8 mouse cellular contexts compared by ENCODE assay signal in genomic region chr11:78245261-78245626, GRCm38 (mm10). TPM values are rescaled to one million over a fixed set of nuclear protein-coding genes. Genes with fewer than 3 reads are reported as not detected.
DNase-seq lines count a peak whose midpoint lies in the region; ATAC-seq lines count a peak whose summit lies in the region.

No protein-coding gene starts in this region.

- H3K36me3 ChIP-seq in kidney, embryonic 15.5 days: peaks cover 17% of the 10 kb centered on the region
- peaks cover 3% of the 10 kb centered on the region; the same call in 1 of the 2 replicates for H3K36me3 ChIP-seq in hindbrain, embryonic 16.5 days (ENCODE audit: control insufficient read depth, insufficient read depth, low read length)
- peaks cover 7% of the 10 kb centered on the region for H3K36me3 ChIP-seq in midbrain, embryonic 14.5 days (ENCODE audit: control insufficient read depth, insufficient read depth, low read length)

- peak overlapping the region; percentile 97 for H3K4me3 ChIP-seq in kidney, embryonic 15.5 days (replicated peaks)
- H3K4me3 ChIP-seq in hindbrain, embryonic 16.5 days (ENCODE audit: low read length): peak overlapping the region; percentile 99
- H3K4me3 ChIP-seq in midbrain, embryonic 14.5 days (replicated peaks; ENCODE audit: low read depth, low read length): peak overlapping the region; percentile 85

- 0% methylated on average over 19 of the region's 19 CpGs for WGBS in kidney, embryonic 15.5 days
- WGBS in hindbrain, embryonic 16.5 days: under 1% methylated on average over 19 of the region's 19 CpGs
- WGBS in midbrain, embryonic 14.5 days: under 1% methylated on average over 19 of the region's 19 CpGs

- H3K27me3 ChIP-seq in kidney, embryonic 15.5 days: no peaks in the 10 kb centered on the region
- H3K27me3 ChIP-seq in hindbrain, embryonic 16.5 days (replicated peaks; ENCODE audit: control insufficient read depth, insufficient read depth, low read length): no peaks in the 10 kb centered on the region
- H3K27me3 ChIP-seq in midbrain, embryonic 14.5 days (ENCODE audit: control insufficient read depth, insufficient read depth, low read length): no peaks in the 10 kb centered on the region

- peak overlapping the region; percentile 77 for H3K4me2 ChIP-seq in kidney, embryonic 15.5 days
- H3K4me2 ChIP-seq in hindbrain, embryonic 16.5 days (ENCODE audit: low read length): peak overlapping the region; percentile 85
- peak overlapping the region; percentile 90 for H3K4me2 ChIP-seq in midbrain, embryonic 14.5 days (ENCODE audit: low read length)

- H3K27ac ChIP-seq in kidney, embryonic 15.5 days: peak overlapping the region; percentile 96
- H3K27ac ChIP-seq in hindbrain, embryonic 16.5 days (ENCODE audit: low read depth, low read length): peak overlapping the region; percentile 99
- H3K27ac ChIP-seq in midbrain, embryonic 14.5 days (replicated peaks; ENCODE audit: low read depth, low read length): peak overlapping the region; percentile 96

- ATAC-seq in kidney, embryonic 15.5 days (replicated peaks; ENCODE audit: low FRiP score): no peak
- ATAC-seq in hindbrain, embryonic 16.5 days: no peak; the same call in 1 of the 2 replicates
- ATAC-seq in midbrain, embryonic 14.5 days (ENCODE audit: low FRiP score, low TSS enrichment): peak; percentile 43; the same call in 1 of the 2 replicates

- DNase-seq in kidney, postnatal 25 days: no peak
- peak; percentile 24 for DNase-seq in c-Kit-positive CD71-positive TER-119-positive erythroid progenitor cells, embryonic 14.5 days (ENCODE audit: low spot score)
- DNase-seq in midbrain, embryonic 14.5 days: peak; percentile 8
- DNase-seq in gastrocnemius, postnatal 25 days: no peak
- no peak for DNase-seq in cerebellum, postnatal 10 days
- DNase-seq in layer of hippocampus, adult 11-12 months (ENCODE audit: low spot score): no peak

- H3K9me3 ChIP-seq in kidney, embryonic 15.5 days (replicated peaks): no peaks in the 10 kb centered on the region
- H3K9me3 ChIP-seq in hindbrain, embryonic 16.5 days (ENCODE audit: control insufficient read depth, low read length): no peaks in the 10 kb centered on the region
- no peaks in the 10 kb centered on the region for H3K9me3 ChIP-seq in midbrain, embryonic 14.5 days (ENCODE audit: control insufficient read depth, low read length)

- peak overlapping the region; percentile 90 for H3K9ac ChIP-seq in kidney, embryonic 15.5 days
- H3K9ac ChIP-seq in hindbrain, embryonic 16.5 days (ENCODE audit: low read depth, low read length): peak overlapping the region; percentile 93
- peak overlapping the region; percentile 83 for H3K9ac ChIP-seq in midbrain, embryonic 14.5 days (replicated peaks; ENCODE audit: low read length)

- peaks cover 37% of the 10 kb centered on the region for H3K4me1 ChIP-seq in kidney, embryonic 15.5 days
- peaks cover 38% of the 10 kb centered on the region for H3K4me1 ChIP-seq in hindbrain, embryonic 16.5 days (ENCODE audit: control insufficient read depth, insufficient read depth, low read depth, low read length)
- H3K4me1 ChIP-seq in midbrain, embryonic 14.5 days (ENCODE audit: control insufficient read depth, insufficient read depth, low read length): peaks cover 27% of the 10 kb centered on the region

RNA-seq across cellular contexts. Expression of gene Sdf2, which starts 0.3 kb away (rescaled TPM):
- polyA plus RNA-seq in kidney, embryonic 15.5 days (2015; fragmentation: Nextera tagmentation; extraction: Ambion mirVana): 78.6 and 84.5 TPM in 2 replicates
- 99.8 and 110 TPM in 2 replicates for polyA plus RNA-seq in hindbrain, embryonic 16.5 days (2015; fragmentation: Nextera tagmentation; extraction: Ambion mirVana)
- polyA plus RNA-seq in midbrain, embryonic 14.5 days (2014; fragmentation: Nextera tagmentation; extraction: Ambion mirVana): 84.5 and 99.1 TPM in 2 replicates
- 10 to 100 TPM; 37.4 to 47.4 TPM for total RNA-seq in gastrocnemius, postnatal 25 days (2021)

RNA-seq across cellular contexts. Expression of gene Supt6, which starts 0.5 kb away (rescaled TPM):
- polyA plus RNA-seq in kidney, embryonic 15.5 days (2015; fragmentation: Nextera tagmentation; extraction: Ambion mirVana): 27.3 and 29.4 TPM in 2 replicates
- polyA plus RNA-seq in hindbrain, embryonic 16.5 days (2015; fragmentation: Nextera tagmentation; extraction: Ambion mirVana): 21.5 and 27.3 TPM in 2 replicates
- 21.2 and 29.5 TPM in 2 replicates for polyA plus RNA-seq in midbrain, embryonic 14.5 days (2014; fragmentation: Nextera tagmentation; extraction: Ambion mirVana)
- 10 to 100 TPM; 22.2 to 22.6 TPM for total RNA-seq in gastrocnemius, postnatal 25 days (2021)

RNA-seq across cellular contexts. Expression of gene 2610507B11Rik, which starts 16.3 kb away (rescaled TPM):
- polyA plus RNA-seq in kidney, embryonic 15.5 days (2015; fragmentation: Nextera tagmentation; extraction: Ambion mirVana): 76.0 and 81.8 TPM in 2 replicates
- polyA plus RNA-seq in hindbrain, embryonic 16.5 days (2015; fragmentation: Nextera tagmentation; extraction: Ambion mirVana): 55.1 and 57.4 TPM in 2 replicates
- polyA plus RNA-seq in midbrain, embryonic 14.5 days (2014; fragmentation: Nextera tagmentation; extraction: Ambion mirVana): 52.8 and 72.1 TPM in 2 replicates
- 100 to 1,000 TPM; 206 to 226 TPM for total RNA-seq in gastrocnemius, postnatal 25 days (2021)

RNA-seq across cellular contexts. Expression of gene BC030499, which starts 45.4 kb away (rescaled TPM):
- polyA plus RNA-seq in kidney, embryonic 15.5 days (2015; fragmentation: Nextera tagmentation; extraction: Ambion mirVana): 0.32 and 0.43 TPM in 2 replicates
- polyA plus RNA-seq in hindbrain, embryonic 16.5 days (2015; fragmentation: Nextera tagmentation; extraction: Ambion mirVana): 0.16 and 0.40 TPM in 2 replicates
- 0.15 and 0.34 TPM in 2 replicates for polyA plus RNA-seq in midbrain, embryonic 14.5 days (2014; fragmentation: Nextera tagmentation; extraction: Ambion mirVana)
- total RNA-seq in gastrocnemius, postnatal 25 days (2021): 1 to 10 TPM in 1 of 2 experiments, under 1 TPM in 1; 0.82 to 1.4 TPM

RNA-seq across cellular contexts. Expression of gene Proca1, which starts 52.1 kb away (rescaled TPM):
- polyA plus RNA-seq in kidney, embryonic 15.5 days (2015; fragmentation: Nextera tagmentation; extraction: Ambion mirVana): 3.1 and 4.3 TPM in 2 replicates
- 2.3 and 4.0 TPM in 2 replicates for polyA plus RNA-seq in hindbrain, embryonic 16.5 days (2015; fragmentation: Nextera tagmentation; extraction: Ambion mirVana)
- 0.97 and 1.0 TPM in 2 replicates for polyA plus RNA-seq in midbrain, embryonic 14.5 days (2014; fragmentation: Nextera tagmentation; extraction: Ambion mirVana)
- 1 to 10 TPM in 1 of 2 experiments, under 1 TPM in 1; 0.28 to 1.3 TPM for total RNA-seq in gastrocnemius, postnatal 25 days (2021)

Comparison
In these comparisons a context has a peak if more than half of its experiments do, and no peak if none do; other contexts are left out.
1. DNase-seq: peak in c-Kit-positive CD71-positive TER-119-positive erythroid progenitor cells, embryonic 14.5 days (single experiment) and midbrain, embryonic 14.5 days (single experiment); none in kidney, postnatal 25 days (0 of 2), gastrocnemius, postnatal 25 days (single experiment), cerebellum, postnatal 10 days (0 of 2) and layer of hippocampus, adult 11-12 months (single experiment).
2. Peak in every context shown above with its lines, with median percentiles within 50 percentile points of each other: H3K27ac ChIP-seq, H3K4me2 ChIP-seq, H3K4me3 ChIP-seq and H3K9ac ChIP-seq.